Mouse (Mus musculus): ENCODE results near the gene Dnajb4. TPM values are rescaled to one million over a fixed set of nuclear protein-coding genes. Genes with fewer than 3 reads are reported as not detected.

The Dnajb4 gene
- polyA plus RNA-seq, 1 experiment from 2014 or later, result 36.5 TPM

- DNase-seq (ENCODE audit: low spot score) (no peak), ATAC-seq (ENCODE audit: low read depth) (peak; percentile 57; the same call in 1 of the 2 replicates)
- Histone ChIP-seq H3K27ac (replicated peaks; ENCODE audit: low read depth, low read length) (no peak overlapping the region), H3K4me3 (ENCODE audit: low read depth, low read length) (no peak overlapping the region), H3K4me2 (ENCODE audit: low read depth, low read length) (no peak overlapping the region), H3K27me3 (replicated peaks; ENCODE audit: control insufficient read depth, insufficient read depth, low read length) (0 out of 2 replicates have a peak, but pooled peaks cover 4% of the 10 kb centered on the region), H3K36me3 (ENCODE audit: control insufficient read depth, insufficient read depth, low read length) (no peaks in the 10 kb centered on the region), H3K9ac (ENCODE audit: low read depth, low read length) (no peak overlapping the region), H3K4me1 (ENCODE audit: control insufficient read depth, insufficient read depth, low read length) (0 out of 2 replicates have a peak, but pooled peaks cover under 1% of the 10 kb centered on the region), H3K9me3 (ENCODE audit: control insufficient read depth, low read length) (no peaks in the 10 kb centered on the region)
- 71% methylated on average over 7 of the region's 7 CpGs for WGBS
These were observed 37.7 kb downstream of the Dnajb4 start for GRCm38 (mm10) chr3:152172322-152172935.

- Histone ChIP-seq H3K4me1 (ENCODE audit: control insufficient read depth, insufficient read depth, low read length) (peaks cover 6% of the 10 kb centered on the region), H3K36me3 (ENCODE audit: control insufficient read depth, insufficient read depth, low read length) (no peaks in the 10 kb centered on the region), H3K27me3 (replicated peaks; ENCODE audit: control insufficient read depth, insufficient read depth, low read length) (0 out of 2 replicates have a peak, but pooled peaks cover 5% of the 10 kb centered on the region), H3K4me2 (ENCODE audit: low read depth, low read length) (no peak overlapping the region), H3K4me3 (ENCODE audit: low read depth, low read length) (no peak overlapping the region), H3K9ac (ENCODE audit: low read depth, low read length) (no peak overlapping the region), H3K27ac (replicated peaks; ENCODE audit: low read depth, low read length) (no peak overlapping the region), H3K9me3 (ENCODE audit: control insufficient read depth, low read length) (no peaks in the 10 kb centered on the region)
- 70% methylated on average over 7 of the region's 7 CpGs for WGBS
- ATAC-seq (ENCODE audit: low read depth) (no peak), DNase-seq (ENCODE audit: low spot score) (no peak)
These were observed 38.2 kb downstream of the Dnajb4 start for GRCm38 (mm10) chr3:152171862-152172261.

GRCm38 (mm10) chr3:152171236-152171635, 38.9 kb downstream of the Dnajb4 start:
- 60% methylated on average over 2 of the region's 2 CpGs for WGBS
- H3K27ac ChIP-seq (replicated peaks; ENCODE audit: low read depth, low read length), result no peak overlapping the region

GRCm38 (mm10) chr3:152170407-152170806, 39.7 kb downstream of the Dnajb4 start:
- Histone ChIP-seq H3K4me3 (ENCODE audit: low read depth, low read length) (no peak overlapping the region), H3K9ac (ENCODE audit: low read depth, low read length) (no peak overlapping the region), H3K4me2 (ENCODE audit: low read depth, low read length) (no peak overlapping the region), H3K27ac (replicated peaks; ENCODE audit: low read depth, low read length) (no peak overlapping the region), H3K36me3 (ENCODE audit: control insufficient read depth, insufficient read depth, low read length) (no peaks in the 10 kb centered on the region), H3K27me3 (replicated peaks; ENCODE audit: control insufficient read depth, insufficient read depth, low read length) (peaks cover 18% of the 10 kb centered on the region), H3K9me3 (ENCODE audit: control insufficient read depth, low read length) (no peaks in the 10 kb centered on the region), H3K4me1 (ENCODE audit: control insufficient read depth, insufficient read depth, low read length) (peaks cover 16% of the 10 kb centered on the region)
- ATAC-seq (ENCODE audit: low read depth), result no peak
- WGBS, result 38% methylated on average over 1 of the region's 1 CpGs
- DNase-seq (ENCODE audit: low spot score), result no peak

More at GRCm38 (mm10) chr3:152171236-152171635, 38.9 kb downstream of the Dnajb4 start:
- Histone ChIP-seq H3K9me3 (ENCODE audit: control insufficient read depth, low read length) (no peaks in the 10 kb centered on the region), H3K4me1 (ENCODE audit: control insufficient read depth, insufficient read depth, low read length) (peaks cover 9% of the 10 kb centered on the region), H3K4me2 (ENCODE audit: low read depth, low read length) (no peak overlapping the region), H3K36me3 (ENCODE audit: control insufficient read depth, insufficient read depth, low read length) (no peaks in the 10 kb centered on the region), H3K27me3 (replicated peaks; ENCODE audit: control insufficient read depth, insufficient read depth, low read length) (peaks cover 10% of the 10 kb centered on the region; the same call in 1 of the 2 replicates), H3K4me3 (ENCODE audit: low read depth, low read length) (no peak overlapping the region), H3K9ac (ENCODE audit: low read depth, low read length) (no peak overlapping the region)
- ATAC-seq (ENCODE audit: low read depth) (no peak), DNase-seq (ENCODE audit: low spot score) (no peak)

- 94% methylated on average over 10 of the region's 10 CpGs for WGBS
These were observed 42.1 kb downstream of the Dnajb4 start for GRCm38 (mm10) chr3:152168007-152168406.

GRCm38 (mm10) chr3:152166699-152167451, 43.2 kb downstream of the Dnajb4 start:
- peak overlapping the region; percentile 47; the same call in 1 of the 2 replicates for H3K9ac ChIP-seq (ENCODE audit: low read depth, low read length)
- DNase-seq (ENCODE audit: low spot score) (peak; percentile 58), ATAC-seq (ENCODE audit: low read depth) (0 out of 2 replicates have a peak, but pooled peaks have one; percentile 30)
- no peaks in the 10 kb centered on the region for H3K36me3 ChIP-seq (ENCODE audit: control insufficient read depth, insufficient read depth, low read length)
- peaks cover 23% of the 10 kb centered on the region for H3K27me3 ChIP-seq (replicated peaks; ENCODE audit: control insufficient read depth, insufficient read depth, low read length)
- H3K4me2 ChIP-seq (ENCODE audit: low read depth, low read length), result peak overlapping the region; percentile 99
- H3K4me1 ChIP-seq (ENCODE audit: control insufficient read depth, insufficient read depth, low read length), result peaks cover 21% of the 10 kb centered on the region
- H3K4me3 ChIP-seq (ENCODE audit: low read depth, low read length), result peak overlapping the region; percentile 29
- 11% methylated on average over 29 of the region's 29 CpGs for WGBS
- H3K27ac ChIP-seq (replicated peaks; ENCODE audit: low read depth, low read length), result no peak overlapping the region
- no peaks in the 10 kb centered on the region for H3K9me3 ChIP-seq (ENCODE audit: control insufficient read depth, low read length)

More at GRCm38 (mm10) chr3:152168007-152168406, 42.1 kb downstream of the Dnajb4 start:
- Histone ChIP-seq H3K4me2 (ENCODE audit: low read depth, low read length) (no peak overlapping the region), H3K27ac (replicated peaks; ENCODE audit: low read depth, low read length) (no peak overlapping the region), H3K9ac (ENCODE audit: low read depth, low read length) (no peak overlapping the region), H3K9me3 (ENCODE audit: control insufficient read depth, low read length) (no peaks in the 10 kb centered on the region), H3K36me3 (ENCODE audit: control insufficient read depth, insufficient read depth, low read length) (no peaks in the 10 kb centered on the region), H3K4me3 (ENCODE audit: low read depth, low read length) (no peak overlapping the region), H3K4me1 (ENCODE audit: control insufficient read depth, insufficient read depth, low read length) (peaks cover 21% of the 10 kb centered on the region), H3K27me3 (replicated peaks; ENCODE audit: control insufficient read depth, insufficient read depth, low read length) (peaks cover 23% of the 10 kb centered on the region)
- ATAC-seq (ENCODE audit: low read depth) (no peak), DNase-seq (ENCODE audit: low spot score) (no peak)

- Histone ChIP-seq H3K4me2 (ENCODE audit: low read depth, low read length) (peak within 1 kb of the TSS; percentile 99), H3K27me3 (replicated peaks; ENCODE audit: control insufficient read depth, insufficient read depth, low read length) (peaks cover 23% of the 10 kb centered on the region), H3K27ac (replicated peaks; ENCODE audit: low read depth, low read length) (no peak within 1 kb of the TSS), H3K9ac (ENCODE audit: low read depth, low read length) (peak within 1 kb of the TSS; percentile 61), H3K9me3 (ENCODE audit: control insufficient read depth, low read length) (no peaks in the 10 kb centered on the region), H3K4me1 (ENCODE audit: control insufficient read depth, insufficient read depth, low read length) (peaks cover 21% of the 10 kb centered on the region), H3K4me3 (ENCODE audit: low read depth, low read length) (peak within 1 kb of the TSS; percentile 51), H3K36me3 (ENCODE audit: control insufficient read depth, insufficient read depth, low read length) (no peaks in the 10 kb centered on the region)
- DNase-seq (ENCODE audit: low spot score) (no peak), ATAC-seq (ENCODE audit: low read depth) (0 out of 2 replicates have a peak, but pooled peaks have one; percentile 1)
- 10% methylated on average over 10 of the region's 10 CpGs for WGBS
These were observed 44.0 kb downstream of the Dnajb4 start, which contains the start of gene Gipc2 for GRCm38 (mm10) chr3:152166099-152166423. Gene Gipc2 (minus strand): TSS chr3:152166230.

GRCm38 (mm10) chr3:152165351-152166098, 44.6 kb downstream of the Dnajb4 start:
- peak; percentile 51 for ATAC-seq (ENCODE audit: low read depth)
- Histone ChIP-seq H3K9ac (ENCODE audit: low read depth, low read length) (peak overlapping the region; percentile 61), H3K36me3 (ENCODE audit: control insufficient read depth, insufficient read depth, low read length) (no peaks in the 10 kb centered on the region), H3K4me2 (ENCODE audit: low read depth, low read length) (peak overlapping the region; percentile 99), H3K4me1 (ENCODE audit: control insufficient read depth, insufficient read depth, low read length) (peaks cover 21% of the 10 kb centered on the region), H3K4me3 (ENCODE audit: low read depth, low read length) (peak overlapping the region; percentile 51), H3K27me3 (replicated peaks; ENCODE audit: control insufficient read depth, insufficient read depth, low read length) (peaks cover 23% of the 10 kb centered on the region), H3K9me3 (ENCODE audit: control insufficient read depth, low read length) (no peaks in the 10 kb centered on the region), H3K27ac (replicated peaks; ENCODE audit: low read depth, low read length) (no peak overlapping the region)
- WGBS, result 2% methylated on average over 49 of the region's 53 CpGs
- peak; percentile 27 for DNase-seq (ENCODE audit: low spot score)

Data from embryonic facial prominence, embryonic 14.5 days (tissue).